Mouse (Mus musculus): ENCODE measurements around the gene Kpnb1. TPM values are rescaled to one million over a fixed set of nuclear protein-coding genes. Genes with fewer than 3 reads are reported as not detected.
A peak's percentile ranks its signal among the peaks of the same experiment; 100 is the strongest.

Kpnb1 gene
- polyA plus RNA-seq, 1 experiment from 2014 or later = 99.7 TPM

GRCm38 (mm10) chr11:97115797-97116196 is 71.9 kb downstream of the Kpnb1 start:
- H3K9me3 ChIP-seq (ENCODE audit: control insufficient read depth, low read length) = no peaks in the 10 kb centered on the region
- WGBS = 11% methylated on average over 11 of the region's 11 CpGs
- 0 out of 2 replicates have a peak overlapping the region, but pooled peaks have one; percentile 74 for H3K4me2 ChIP-seq (replicated peaks; ENCODE audit: low read depth, low read length)
- no peak overlapping the region for H3K9ac ChIP-seq (ENCODE audit: low read depth, low read length)
- DNase-seq (ENCODE audit: low spot score) (no peak), ATAC-seq (ENCODE audit: low FRiP score) (no peak)
- no peak overlapping the region for H3K4me3 ChIP-seq (ENCODE audit: low read depth, low read length)
- no peak overlapping the region for H3K27ac ChIP-seq (ENCODE audit: low read depth, low read length)
- peaks cover 45% of the 10 kb centered on the region for H3K27me3 ChIP-seq (ENCODE audit: control insufficient read depth, insufficient read depth, low read length)
- no peaks in the 10 kb centered on the region for H3K36me3 ChIP-seq (ENCODE audit: control insufficient read depth, insufficient read depth, low read length)
- H3K4me1 ChIP-seq (replicated peaks; ENCODE audit: control insufficient read depth, insufficient read depth, low read length) = peaks cover 7% of the 10 kb centered on the region; the same call in 1 of the 2 replicates

- 1% methylated on average over 80 of the region's 87 CpGs for WGBS
- peaks cover 7% of the 10 kb centered on the region; the same call in 1 of the 2 replicates for H3K4me1 ChIP-seq (replicated peaks; ENCODE audit: control insufficient read depth, insufficient read depth, low read length)
- peak; percentile 56 for DNase-seq (ENCODE audit: low spot score)
Observed at GRCm38 (mm10) chr11:97114671-97115601, 72.7 kb downstream of the Kpnb1 start, which contains the start of gene Tbx21. Gene Tbx21, minus strand, starts transcription at chr11:97115331.

DNA sequence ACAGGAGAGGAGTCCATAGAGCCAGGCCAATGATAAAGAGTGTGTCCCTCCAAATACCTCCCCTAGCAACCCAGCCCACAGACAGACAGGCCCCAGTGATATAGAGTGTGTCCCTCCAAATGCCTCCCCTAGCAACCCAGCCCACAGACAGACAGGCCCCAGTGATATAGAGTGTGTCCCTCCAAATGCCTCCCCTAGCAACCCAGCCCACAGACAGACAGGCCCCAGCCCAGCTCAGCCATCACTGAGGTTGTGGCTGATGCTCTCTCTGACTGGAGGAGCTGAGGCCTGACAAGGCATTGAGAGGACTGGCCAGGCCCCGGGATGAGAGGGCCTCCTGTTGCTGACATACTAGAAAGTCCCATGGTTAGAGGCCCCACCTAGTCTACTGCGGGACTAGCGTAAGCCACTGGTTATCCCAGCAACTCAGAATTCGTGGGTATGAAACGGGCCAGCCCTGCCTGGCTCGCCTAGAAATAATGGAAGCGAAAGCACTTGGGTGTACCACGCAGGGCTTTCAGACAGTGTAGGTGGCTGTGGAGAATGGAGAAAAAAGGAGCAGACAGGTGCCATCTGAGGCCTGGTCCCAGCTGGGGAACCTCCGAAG is 75.1 kb downstream of the Kpnb1 start:
- H3K27me3 ChIP-seq (ENCODE audit: control insufficient read depth, insufficient read depth, low read length) = peaks cover 45% of the 10 kb centered on the region
- H3K9me3 ChIP-seq (ENCODE audit: control insufficient read depth, low read length) = no peaks in the 10 kb centered on the region
- H3K4me3 ChIP-seq (ENCODE audit: low read depth, low read length) = no peak overlapping the region
- H3K36me3 ChIP-seq (ENCODE audit: control insufficient read depth, insufficient read depth, low read length) = no peaks in the 10 kb centered on the region
- DNase-seq (ENCODE audit: low spot score) (no peak), ATAC-seq (ENCODE audit: low FRiP score) (no peak)
- WGBS = 80% methylated on average over 9 of the region's 9 CpGs
- no peak overlapping the region for H3K9ac ChIP-seq (ENCODE audit: low read depth, low read length)
- H3K27ac ChIP-seq (ENCODE audit: low read depth, low read length) = no peak overlapping the region
- no peak overlapping the region for H3K4me2 ChIP-seq (replicated peaks; ENCODE audit: low read depth, low read length)
- peaks cover 7% of the 10 kb centered on the region; the same call in 1 of the 2 replicates for H3K4me1 ChIP-seq (replicated peaks; ENCODE audit: control insufficient read depth, insufficient read depth, low read length)

More at GRCm38 (mm10) chr11:97114671-97115601, 72.7 kb downstream of the Kpnb1 start, which contains the start of gene Tbx21:
- Histone ChIP-seq H3K27me3 (ENCODE audit: control insufficient read depth, insufficient read depth, low read length) (peaks cover 45% of the 10 kb centered on the region), H3K4me2 (replicated peaks; ENCODE audit: low read depth, low read length) (peak within 1 kb of the TSS; percentile 74), H3K4me3 (ENCODE audit: low read depth, low read length) (peak within 1 kb of the TSS; percentile 39), H3K27ac (ENCODE audit: low read depth, low read length) (no peak within 1 kb of the TSS), H3K36me3 (ENCODE audit: control insufficient read depth, insufficient read depth, low read length) (no peaks in the 10 kb centered on the region), H3K9me3 (ENCODE audit: control insufficient read depth, low read length) (no peaks in the 10 kb centered on the region), H3K9ac (ENCODE audit: low read depth, low read length) (peak within 1 kb of the TSS; percentile 38)
- no peak for ATAC-seq (ENCODE audit: low FRiP score)

Other genes starting within 250 kb of the Kpnb1 start
- 26.0 and 29.5 TPM in 2 replicates for gene Pnpo, start 243.9 kb downstream of the Kpnb1 start, polyA plus RNA-seq (2014; fragmentation: Nextera tagmentation; extraction: Ambion mirVana)
- gene Sp2, start 204.9 kb downstream of the Kpnb1 start, polyA plus RNA-seq (2014; fragmentation: Nextera tagmentation; extraction: Ambion mirVana) = 17.8 and 22.1 TPM in 2 replicates
- gene Sp6, start 174.5 kb downstream of the Kpnb1 start, polyA plus RNA-seq (2014; fragmentation: Nextera tagmentation; extraction: Ambion mirVana) = 0.07 TPM in 1 of 2 replicates, not detected in the other
- 19.4 and 21.7 TPM in 2 replicates for gene Scrn2, start 157.9 kb downstream of the Kpnb1 start, polyA plus RNA-seq (2014; fragmentation: Nextera tagmentation; extraction: Ambion mirVana)
- 5.3 and 7.0 TPM in 2 replicates for gene Lrrc46, start 146.5 kb downstream of the Kpnb1 start, polyA plus RNA-seq (2014; fragmentation: Nextera tagmentation; extraction: Ambion mirVana)
- 79.4 and 80.3 TPM in 2 replicates for gene Mrpl10, start 146.3 kb downstream of the Kpnb1 start, polyA plus RNA-seq (2014; fragmentation: Nextera tagmentation; extraction: Ambion mirVana)
- gene Osbpl7, start 137.3 kb downstream of the Kpnb1 start, polyA plus RNA-seq (2014; fragmentation: Nextera tagmentation; extraction: Ambion mirVana) = 4.2 and 6.1 TPM in 2 replicates
- gene Tbx21, start 72.5 kb downstream of the Kpnb1 start, polyA plus RNA-seq (2014; fragmentation: Nextera tagmentation; extraction: Ambion mirVana) = 0.11 and 0.23 TPM in 2 replicates
- gene Tbkbp1, start 36.4 kb downstream of the Kpnb1 start, polyA plus RNA-seq (2014; fragmentation: Nextera tagmentation; extraction: Ambion mirVana) = 3.9 and 4.2 TPM in 2 replicates
- gene Npepps, start 92.8 kb upstream of the Kpnb1 start, polyA plus RNA-seq (2014; fragmentation: Nextera tagmentation; extraction: Ambion mirVana) = 93.6 and 108 TPM in 2 replicates
- gene Mrpl45, start 127.8 kb upstream of the Kpnb1 start, polyA plus RNA-seq (2014; fragmentation: Nextera tagmentation; extraction: Ambion mirVana) = 51.4 and 52.9 TPM in 2 replicates
- gene Gpr179, start 164.2 kb upstream of the Kpnb1 start, polyA plus RNA-seq (2014; fragmentation: Nextera tagmentation; extraction: Ambion mirVana) = 0.46 TPM in 1 of 2 replicates, not detected in the other
- gene Socs7, start 174.7 kb upstream of the Kpnb1 start, polyA plus RNA-seq (2014; fragmentation: Nextera tagmentation; extraction: Ambion mirVana) = 3.6 and 3.8 TPM in 2 replicates
- gene Arhgap23, start 227.7 kb upstream of the Kpnb1 start, polyA plus RNA-seq (2014; fragmentation: Nextera tagmentation; extraction: Ambion mirVana) = 3.5 TPM in 2 replicates

All from hindbrain, embryonic 11.5 days (tissue).